Mouse (Mus musculus) E14TG2a.4 (cell line): ENCODE measurements around the gene Crybg1.

ENCODE experiments used
- H3K27me3 ChIP-seq: 2 replicates; pipeline ENCODE4 v1.6.1; 2014; ENCODE audit warnings: low read length, control low read depth; ENCODE audit not compliant: insufficient read depth
- H3K36me3 ChIP-seq: 2 replicates; pipeline ENCODE4 v1.6.1; 2014; ENCODE audit warnings: low read length, control low read depth; ENCODE audit not compliant: insufficient read depth
- H3K4me1 ChIP-seq: replicated peaks from 2 replicates; pipeline ENCODE4 v1.6.1; 2014; ENCODE audit warnings: low read depth, low read length, control low read depth
- H3K4me3 ChIP-seq: replicated peaks from 2 replicates; pipeline ENCODE4 v1.5.1; 2014; ENCODE audit warnings: mild to moderate bottlenecking, low read length
- H3K9me3 ChIP-seq: 2 replicates; pipeline ENCODE4 v1.6.1; 2014; ENCODE audit warnings: low read length, control low read depth
- CTCF ChIP-seq: conservative IDR thresholded peaks from 2 replicates; pipeline ENCODE4 v1.5.1; 2014; ENCODE audit warnings: low read length
- NANOG ChIP-seq: IDR thresholded peaks from 2 replicates; pipeline ENCODE4 v1.6.1; 2014; ENCODE audit warnings: borderline replicate concordance, low read length, mixed read lengths
- POU5F1 ChIP-seq: IDR thresholded peaks from 2 replicates; pipeline ENCODE4 v1.6.1; 2014; ENCODE audit warnings: low read length, borderline replicate concordance

The Crybg1 gene

GRCm38 (mm10) chr10:44114611-44115010 is 34.0 kb downstream of the Crybg1 start:
- no peaks in the 10 kb centered on the region for H3K4me1 ChIP-seq
- TF ChIP-seq CTCF: no peak
- no peak for TF ChIP-seq NANOG

GRCm38 (mm10) chr10:44112005-44112675 is 36.5 kb downstream of the Crybg1 start:
- no peak overlapping the region for H3K4me3 ChIP-seq
- H3K36me3 ChIP-seq: no peaks in the 10 kb centered on the region
- H3K4me1 ChIP-seq: no peaks in the 10 kb centered on the region
- no peaks in the 10 kb centered on the region for H3K27me3 ChIP-seq
- 0 out of 2 replicates have a peak, but pooled peaks cover 5% of the 10 kb centered on the region for H3K9me3 ChIP-seq
- TF ChIP-seq NANOG (no peak), CTCF (no peak), POU5F1 (no peak)

More at GRCm38 (mm10) chr10:44114611-44115010, 34.0 kb downstream of the Crybg1 start:
- H3K36me3 ChIP-seq: no peaks in the 10 kb centered on the region
- H3K9me3 ChIP-seq: no peaks in the 10 kb centered on the region
- no peak overlapping the region for H3K4me3 ChIP-seq
- no peaks in the 10 kb centered on the region for H3K27me3 ChIP-seq

- no peak for TF ChIP-seq POU5F1
- TF ChIP-seq NANOG: no peak
- no peak for TF ChIP-seq CTCF
- H3K9me3 ChIP-seq: 0 out of 2 replicates have a peak, but pooled peaks cover 5% of the 10 kb centered on the region
- no peaks in the 10 kb centered on the region for H3K36me3 ChIP-seq
- no peaks in the 10 kb centered on the region for H3K27me3 ChIP-seq
- no peaks in the 10 kb centered on the region for H3K4me1 ChIP-seq
- no peak overlapping the region for H3K4me3 ChIP-seq
Measured at GRCm38 (mm10) chr10:44111168-44111567, 37.5 kb downstream of the Crybg1 start.

- TF ChIP-seq NANOG (no peak), CTCF (no peak), POU5F1 (no peak)
- H3K9me3 ChIP-seq: 0 out of 2 replicates have a peak, but pooled peaks cover 5% of the 10 kb centered on the region
- H3K36me3 ChIP-seq: no peaks in the 10 kb centered on the region
- H3K4me1 ChIP-seq: no peaks in the 10 kb centered on the region
- H3K27me3 ChIP-seq: no peaks in the 10 kb centered on the region
- H3K4me3 ChIP-seq: no peak overlapping the region
Measured at GRCm38 (mm10) chr10:44110460-44110859, 38.2 kb downstream of the Crybg1 start.

- Histone ChIP-seq H3K4me3 (no peak overlapping the region), H3K27me3 (no peaks in the 10 kb centered on the region), H3K4me1 (0 out of 2 replicates have a peak, but pooled peaks cover 4% of the 10 kb centered on the region), H3K9me3 (peaks cover 37% of the 10 kb centered on the region), H3K36me3 (no peaks in the 10 kb centered on the region)
- TF ChIP-seq CTCF: no peak
- TF ChIP-seq NANOG: no peak
- TF ChIP-seq POU5F1: no peak
Measured at GRCm38 (mm10) chr10:44094794-44095193, 53.9 kb downstream of the Crybg1 start.

- H3K27me3 ChIP-seq: no peaks in the 10 kb centered on the region
- 0 out of 2 replicates have a peak, but pooled peaks cover 4% of the 10 kb centered on the region for H3K4me1 ChIP-seq
- TF ChIP-seq NANOG: no peak
- TF ChIP-seq POU5F1: no peak
- no peak for TF ChIP-seq CTCF
- H3K4me3 ChIP-seq: no peak overlapping the region
- no peaks in the 10 kb centered on the region for H3K36me3 ChIP-seq
- H3K9me3 ChIP-seq: peaks cover 32% of the 10 kb centered on the region
Measured at GRCm38 (mm10) chr10:44091757-44092156, 56.9 kb downstream of the Crybg1 start.

DNA sequence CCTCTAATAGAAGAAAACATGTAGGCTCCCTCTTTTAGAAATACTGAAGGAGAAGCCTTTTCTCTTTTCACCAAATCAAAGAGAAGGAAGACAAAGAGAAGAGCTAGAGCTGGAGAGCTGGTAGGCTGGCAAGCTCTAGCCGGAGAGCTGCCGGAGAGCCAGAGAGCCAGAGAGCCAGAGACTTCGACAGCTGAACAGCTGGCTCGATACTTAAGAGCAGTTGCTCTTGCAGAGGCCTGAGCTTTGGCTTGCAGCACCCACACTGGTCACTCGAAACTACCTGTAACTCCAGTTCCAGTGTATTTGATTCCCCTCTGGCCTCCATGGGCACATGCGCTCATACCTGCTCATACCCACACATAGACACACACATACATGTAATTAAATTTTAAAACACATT is 68.3 kb downstream of the Crybg1 start:
- TF ChIP-seq POU5F1 (no peak), NANOG (no peak), CTCF (no peak)
- peaks cover 3% of the 10 kb centered on the region for H3K4me1 ChIP-seq
- H3K4me3 ChIP-seq: no peak overlapping the region
- H3K36me3 ChIP-seq: no peaks in the 10 kb centered on the region
- no peaks in the 10 kb centered on the region for H3K9me3 ChIP-seq
- H3K27me3 ChIP-seq: 0 out of 2 replicates have a peak, but pooled peaks cover 6% of the 10 kb centered on the region

- Histone ChIP-seq H3K9me3 (no peaks in the 10 kb centered on the region), H3K36me3 (no peaks in the 10 kb centered on the region), H3K27me3 (0 out of 2 replicates have a peak, but pooled peaks cover 6% of the 10 kb centered on the region), H3K4me1 (peaks cover 11% of the 10 kb centered on the region), H3K4me3 (no peak overlapping the region)
- no peak for TF ChIP-seq CTCF
- no peak for TF ChIP-seq NANOG
Measured at GRCm38 (mm10) chr10:44078799-44079521, 69.7 kb downstream of the Crybg1 start.

- Histone ChIP-seq H3K27me3 (peaks cover 6% of the 10 kb centered on the region; the same call in 1 of the 2 replicates), H3K4me3 (no peak overlapping the region), H3K9me3 (no peaks in the 10 kb centered on the region), H3K4me1 (peaks cover 12% of the 10 kb centered on the region), H3K36me3 (no peaks in the 10 kb centered on the region)
- TF ChIP-seq NANOG (no peak), CTCF (no peak; the same call in 1 of the 2 replicates), POU5F1 (no peak)
Measured at GRCm38 (mm10) chr10:44071095-44071494, 77.6 kb downstream of the Crybg1 start.
